Mouse (Mus musculus) heart, embryonic 11.5 days (tissue): ENCODE results near the gene Cbwd1. TPM values are rescaled to one million over a fixed set of nuclear protein-coding genes. Genes with fewer than 3 reads are reported as not detected.

Experiments used
- microRNA-seq: library from miRNA; unstranded; fragments of <30 nt; microRNA quantifications from one replicate; pipeline ENCODE4, GENCODE M21; 2016; ENCODE audit warnings: borderline number of aligned reads
- polyA plus RNA-seq: library from polyadenylated mRNA; unstranded; fragments of >200 nt; fragmentation: Nextera tagmentation; extraction: Ambion mirVana; gene quantifications from 2 replicates; pipeline ENCODE4 v1.2.1, GENCODE M21; 2014

Gene Cbwd1
- polyA plus RNA-seq, 1 experiment from 2014 or later: 20.0 TPM

Small RNA genes within 50 kb of the gene (microRNA-seq; reads per million reads assigned to microRNA genes)
- gene Mir3084-1: not detected

Other genes starting within 250 kb of the Cbwd1 start
- gene Pgm5, start 99.8 kb downstream of the Cbwd1 start, polyA plus RNA-seq: 5.3 and 6.3 TPM in 2 replicates
- 642 and 698 TPM in 2 replicates for gene Gm10053, start 85.9 kb downstream of the Cbwd1 start, polyA plus RNA-seq
- gene Foxd4, start 60.4 kb downstream of the Cbwd1 start, polyA plus RNA-seq: not detected in 2 replicates
- gene Dock8, start 37.9 kb upstream of the Cbwd1 start, polyA plus RNA-seq: 2.9 and 4.9 TPM in 2 replicates